Mouse (Mus musculus) bone marrow macrophage, adult 2 months (primary cell): Measurements from ENCODE around the gene Arr3.

ENCODE experiments used
- CTCF ChIP-seq: IDR thresholded peaks from 2 replicates; pipeline ENCODE4 v1.5.1; 2012; ENCODE audit warnings: low read depth, mild to moderate bottlenecking, low read length, moderate library complexity
- POLR2A ChIP-seq: IDR thresholded peaks from 2 replicates; pipeline ENCODE4 v1.6.1; 2012; ENCODE audit warnings: mild to moderate bottlenecking, low read depth, low read length, borderline replicate concordance

- TF ChIP-seq CTCF (no peak), POLR2A (no peak)
Measured at GRCm38 (mm10) chrX:100638477-100638876, 33.2 kb downstream of the Arr3 start.
